Mouse (Mus musculus) E14TG2a.4 (cell line): ENCODE measurements at regions not wholly inside any gene's neighbourhood (a gene's known extent, or its start where the extent isn't known, plus 50 kb on each side); places are given as distances from the start of the nearest gene placed in this dataset.

Experiments
- H3K27me3 ChIP-seq: 2 replicates; pipeline ENCODE4 v1.6.1; 2014; ENCODE audit warnings: low read length, control low read depth; ENCODE audit not compliant: insufficient read depth
- H3K36me3 ChIP-seq: 2 replicates; pipeline ENCODE4 v1.6.1; 2014; ENCODE audit warnings: low read length, control low read depth; ENCODE audit not compliant: insufficient read depth
- H3K4me1 ChIP-seq: replicated peaks from 2 replicates; pipeline ENCODE4 v1.6.1; 2014; ENCODE audit warnings: low read depth, low read length, control low read depth
- H3K4me3 ChIP-seq: replicated peaks from 2 replicates; pipeline ENCODE4 v1.5.1; 2014; ENCODE audit warnings: mild to moderate bottlenecking, low read length
- H3K9me3 ChIP-seq: 2 replicates; pipeline ENCODE4 v1.6.1; 2014; ENCODE audit warnings: low read length, control low read depth
- CTCF ChIP-seq: conservative IDR thresholded peaks from 2 replicates; pipeline ENCODE4 v1.5.1; 2014; ENCODE audit warnings: low read length
- NANOG ChIP-seq: IDR thresholded peaks from 2 replicates; pipeline ENCODE4 v1.6.1; 2014; ENCODE audit warnings: borderline replicate concordance, low read length, mixed read lengths
- POU5F1 ChIP-seq: IDR thresholded peaks from 2 replicates; pipeline ENCODE4 v1.6.1; 2014; ENCODE audit warnings: low read length, borderline replicate concordance

- no peak for TF ChIP-seq NANOG
- TF ChIP-seq POU5F1 = no peak
- TF ChIP-seq CTCF = no peak
- peaks cover 8% of the 10 kb centered on the region for H3K9me3 ChIP-seq
- peaks cover 3% of the 10 kb centered on the region; the same call in 1 of the 2 replicates for H3K4me1 ChIP-seq
- H3K4me3 ChIP-seq = no peak overlapping the region
- 0 out of 2 replicates have a peak, but pooled peaks cover 2% of the 10 kb centered on the region for H3K27me3 ChIP-seq
- no peaks in the 10 kb centered on the region for H3K36me3 ChIP-seq
These were observed 145.1 kb upstream of the Nfe2l3 start for GRCm38 (mm10) chr6:51287383-51287782.

GRCm38 (mm10) chr6:51287807-51288206, 144.7 kb upstream of the Nfe2l3 start:
- Histone ChIP-seq H3K4me1 (peaks cover 3% of the 10 kb centered on the region; the same call in 1 of the 2 replicates), H3K36me3 (no peaks in the 10 kb centered on the region), H3K27me3 (0 out of 2 replicates have a peak, but pooled peaks cover 2% of the 10 kb centered on the region), H3K4me3 (no peak overlapping the region), H3K9me3 (peaks cover 8% of the 10 kb centered on the region)
- TF ChIP-seq NANOG (no peak), POU5F1 (no peak), CTCF (no peak)

GRCm38 (mm10) chr6:51288306-51289066, 144.0 kb upstream of the Nfe2l3 start:
- H3K4me3 ChIP-seq = no peak overlapping the region
- 0 out of 2 replicates have a peak, but pooled peaks cover 2% of the 10 kb centered on the region for H3K27me3 ChIP-seq
- no peaks in the 10 kb centered on the region for H3K36me3 ChIP-seq
- TF ChIP-seq NANOG (no peak), CTCF (no peak), POU5F1 (no peak)
- H3K4me1 ChIP-seq = peaks cover 3% of the 10 kb centered on the region; the same call in 1 of the 2 replicates
- peaks cover 8% of the 10 kb centered on the region for H3K9me3 ChIP-seq

GRCm38 (mm10) chr6:51289067-51289725, 143.3 kb upstream of the Nfe2l3 start:
- Histone ChIP-seq H3K9me3 (peaks cover 8% of the 10 kb centered on the region), H3K27me3 (0 out of 2 replicates have a peak, but pooled peaks cover 2% of the 10 kb centered on the region), H3K36me3 (no peaks in the 10 kb centered on the region), H3K4me1 (peaks cover 3% of the 10 kb centered on the region; the same call in 1 of the 2 replicates), H3K4me3 (no peak overlapping the region)
- TF ChIP-seq POU5F1 = no peak
- no peak for TF ChIP-seq CTCF
- TF ChIP-seq NANOG = no peak

GRCm38 (mm10) chr6:51300694-51301417, 131.6 kb upstream of the Nfe2l3 start:
- Histone ChIP-seq H3K4me1 (no peaks in the 10 kb centered on the region), H3K27me3 (peaks cover 4% of the 10 kb centered on the region; the same call in 1 of the 2 replicates), H3K4me3 (no peak overlapping the region), H3K9me3 (peaks cover 9% of the 10 kb centered on the region), H3K36me3 (no peaks in the 10 kb centered on the region)
- TF ChIP-seq NANOG = no peak
- no peak for TF ChIP-seq POU5F1
- no peak for TF ChIP-seq CTCF

- no peaks in the 10 kb centered on the region for H3K4me1 ChIP-seq
- peaks cover 4% of the 10 kb centered on the region; the same call in 1 of the 2 replicates for H3K27me3 ChIP-seq
- H3K9me3 ChIP-seq = peaks cover 9% of the 10 kb centered on the region
- no peaks in the 10 kb centered on the region for H3K36me3 ChIP-seq
- H3K4me3 ChIP-seq = no peak overlapping the region
- TF ChIP-seq POU5F1 (no peak), CTCF (no peak)
These were observed 130.6 kb upstream of the Nfe2l3 start for GRCm38 (mm10) chr6:51301831-51302230.

- no peak for TF ChIP-seq POU5F1
- TF ChIP-seq CTCF = no peak
- no peak for TF ChIP-seq NANOG
- peaks cover 4% of the 10 kb centered on the region; the same call in 1 of the 2 replicates for H3K27me3 ChIP-seq
- no peaks in the 10 kb centered on the region for H3K36me3 ChIP-seq
- H3K9me3 ChIP-seq = peaks cover 9% of the 10 kb centered on the region
- H3K4me3 ChIP-seq = no peak overlapping the region
- H3K4me1 ChIP-seq = no peaks in the 10 kb centered on the region
These were observed 130.2 kb upstream of the Nfe2l3 start for GRCm38 (mm10) chr6:51302240-51302639.

GRCm38 (mm10) chr6:51318341-51318740, 114.1 kb upstream of the Nfe2l3 start:
- Histone ChIP-seq H3K4me3 (no peak overlapping the region), H3K9me3 (no peaks in the 10 kb centered on the region), H3K36me3 (no peaks in the 10 kb centered on the region), H3K4me1 (no peaks in the 10 kb centered on the region), H3K27me3 (no peaks in the 10 kb centered on the region)
- TF ChIP-seq POU5F1 = no peak
- TF ChIP-seq CTCF = no peak
- TF ChIP-seq NANOG = no peak
